Mouse (Mus musculus): ENCODE results near the gene Idh1. TPM values are rescaled to one million over a fixed set of nuclear protein-coding genes. Genes with fewer than 3 reads are reported as not detected.
"Not testable (repeated sequence)": the region's sequence is repeated elsewhere in the genome, so short reads cannot be mapped to it uniquely, and the experiment has no call there.

Gene Idh1
- polyA plus RNA-seq (2012; rRNA removed) = 15.6 and 18.4 TPM in 2 replicates

DNA sequence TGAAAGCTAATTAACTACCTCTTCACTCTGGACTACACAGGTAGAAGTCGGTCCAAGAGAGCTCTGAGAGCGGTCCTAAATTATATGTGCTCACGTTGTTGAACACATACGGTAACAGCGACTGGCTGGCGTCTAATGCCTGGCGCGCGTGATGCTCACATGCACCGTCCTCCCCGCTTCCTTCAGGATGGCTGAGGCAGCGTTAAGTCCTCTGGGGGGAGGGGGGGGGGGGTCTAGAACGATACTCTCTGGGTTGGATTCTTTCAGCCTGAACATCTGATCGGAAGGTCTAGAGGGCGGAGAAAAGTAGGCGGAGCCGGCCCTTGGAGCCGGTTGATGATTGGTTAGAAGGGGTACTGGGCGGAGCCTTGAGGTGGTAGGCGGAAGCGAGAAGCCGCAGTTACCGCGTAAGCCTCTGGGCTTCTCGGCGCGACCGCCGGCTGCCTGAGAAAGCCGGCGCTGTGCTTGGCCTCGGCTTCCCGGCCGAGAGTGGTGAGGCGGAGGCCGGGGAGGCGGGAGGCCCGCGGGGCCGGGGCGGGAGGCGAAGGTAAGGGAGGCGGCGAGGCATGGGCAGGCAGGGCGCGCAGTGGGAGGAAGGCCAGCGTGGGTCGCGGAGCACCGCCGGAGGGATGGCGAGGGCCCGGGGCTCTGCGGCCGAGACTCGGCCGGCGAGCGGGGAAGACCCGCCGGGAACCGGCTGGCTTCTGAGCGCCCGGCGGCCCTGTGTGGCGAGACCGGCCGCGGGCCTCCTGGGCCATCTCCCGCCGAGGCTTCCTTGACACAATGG, at the start of gene Idh1, which contains the start of gene Pikfyve:
Idh1 (minus strand) TSS at position 214 of the 787 bp plus-strand sequence.
Pikfyve (plus strand) TSS at position 397 of the 787 bp plus-strand sequence.
- Histone ChIP-seq H3K4me3 (ENCODE audit: control insufficient read depth, low read depth, low read length) (peak within 1 kb of the TSS; percentile 86), H3K4me1 (ENCODE audit: control insufficient read depth, insufficient read depth, low read length) (peaks cover 6% of the 10 kb centered on the region; the same call in 1 of the 2 replicates), H3K27ac (ENCODE audit: control insufficient read depth, insufficient read depth, low read depth, low read length) (peak within 1 kb of the TSS; percentile 71), H3K36me3 (ENCODE audit: control insufficient read depth, insufficient read depth, low read length) (no peaks in the 10 kb centered on the region), H3K27me3 (ENCODE audit: control insufficient read depth, insufficient read depth, low read length) (no peaks in the 10 kb centered on the region)
- TF ChIP-seq CTCF (IDR thresholded peaks at IDR 0.05; ENCODE audit: control insufficient read depth, insufficient read depth, insufficient replicate concordance, low read depth, low read length) (no peak), POLR2A (IDR thresholded peaks at IDR 0.05; ENCODE audit: control insufficient read depth, low read depth, low read length) (peak; percentile 89)

DNA sequence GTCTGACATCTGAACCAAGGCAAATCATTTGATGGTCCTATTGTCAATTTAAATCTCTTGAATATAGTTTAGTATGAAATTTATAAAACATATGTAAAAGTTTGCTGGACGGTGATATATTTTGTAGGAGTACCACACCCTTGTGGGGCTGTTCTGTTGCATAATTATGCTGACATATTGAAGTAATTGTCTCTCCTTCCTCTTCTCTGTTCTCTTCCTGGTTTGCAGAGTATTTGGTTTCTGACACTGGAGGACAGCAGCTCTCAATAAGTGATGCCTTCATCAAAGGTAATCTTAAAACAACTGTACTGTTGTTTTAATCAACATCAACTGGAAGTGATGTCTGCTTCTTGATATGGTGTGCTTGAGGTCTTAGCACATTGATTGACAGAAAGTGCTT, 44.3 kb upstream of the Idh1 start:
- Histone ChIP-seq H3K36me3 (ENCODE audit: control insufficient read depth, insufficient read depth, low read length) (no peaks in the 10 kb centered on the region; the same call in 1 of the 2 replicates), H3K4me3 (ENCODE audit: control insufficient read depth, low read depth, low read length) (no peak overlapping the region), H3K4me1 (ENCODE audit: control insufficient read depth, insufficient read depth, low read length) (no peaks in the 10 kb centered on the region), H3K27ac (ENCODE audit: control insufficient read depth, insufficient read depth, low read depth, low read length) (no peak overlapping the region), H3K27me3 (ENCODE audit: control insufficient read depth, insufficient read depth, low read length) (no peaks in the 10 kb centered on the region)
- no peak for TF ChIP-seq POLR2A (IDR thresholded peaks at IDR 0.05; ENCODE audit: control insufficient read depth, low read depth, low read length)
- no peak for TF ChIP-seq CTCF (IDR thresholded peaks at IDR 0.05; ENCODE audit: control insufficient read depth, insufficient read depth, insufficient replicate concordance, low read depth, low read length)

DNA sequence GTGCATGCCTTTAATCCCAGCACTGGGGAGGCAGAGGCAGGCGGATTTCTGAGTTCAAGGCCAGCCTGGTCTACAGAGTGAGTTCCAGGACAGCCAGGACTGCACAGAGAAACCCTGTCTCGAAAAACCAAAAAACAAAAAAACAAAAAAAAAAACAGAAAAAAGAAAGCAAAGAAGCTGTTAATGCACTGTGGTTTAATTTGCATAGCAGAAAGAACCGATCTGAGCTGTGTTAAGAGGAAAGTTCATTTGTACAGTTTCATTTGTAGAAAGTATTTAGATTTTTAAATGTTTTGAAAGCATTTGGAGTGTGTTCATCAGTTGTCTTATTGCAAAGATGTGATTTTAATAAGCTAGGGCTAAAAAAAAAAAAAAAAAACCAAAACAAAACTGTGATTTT, 43.5 kb upstream of the Idh1 start:
- H3K4me1 ChIP-seq (ENCODE audit: control insufficient read depth, insufficient read depth, low read length); H3K27me3 ChIP-seq (ENCODE audit: control insufficient read depth, insufficient read depth, low read length); H3K27ac ChIP-seq (ENCODE audit: control insufficient read depth, insufficient read depth, low read depth, low read length); H3K36me3 ChIP-seq (ENCODE audit: control insufficient read depth, insufficient read depth, low read length); H3K4me3 ChIP-seq (ENCODE audit: control insufficient read depth, low read depth, low read length): not testable (repeated sequence)

DNA sequence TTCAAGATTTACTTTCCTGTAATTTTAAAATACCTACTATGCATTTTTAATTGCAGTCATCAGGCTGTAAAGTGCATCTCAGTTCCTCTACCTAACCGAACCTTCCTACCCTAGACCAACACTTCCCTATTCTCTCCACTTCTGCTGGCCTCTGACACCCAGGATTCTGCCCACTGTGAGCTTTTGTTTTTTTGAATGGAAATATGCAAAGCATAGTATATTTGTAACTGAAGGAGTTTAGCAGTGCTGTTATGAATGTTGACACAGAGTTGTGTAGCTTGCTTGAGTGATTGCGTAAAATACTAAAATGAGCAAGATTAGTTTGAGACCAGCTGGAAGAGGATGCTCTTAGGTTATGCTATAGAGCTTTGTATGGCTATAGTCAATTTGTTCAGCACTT, 41.4 kb upstream of the Idh1 start:
- Histone ChIP-seq H3K4me1 (ENCODE audit: control insufficient read depth, insufficient read depth, low read length) (no peaks in the 10 kb centered on the region), H3K27me3 (ENCODE audit: control insufficient read depth, insufficient read depth, low read length) (no peaks in the 10 kb centered on the region), H3K4me3 (ENCODE audit: control insufficient read depth, low read depth, low read length) (no peak overlapping the region), H3K27ac (ENCODE audit: control insufficient read depth, insufficient read depth, low read depth, low read length) (no peak overlapping the region), H3K36me3 (ENCODE audit: control insufficient read depth, insufficient read depth, low read length) (no peaks in the 10 kb centered on the region; the same call in 1 of the 2 replicates)
- no peak for TF ChIP-seq CTCF (IDR thresholded peaks at IDR 0.05; ENCODE audit: control insufficient read depth, insufficient read depth, insufficient replicate concordance, low read depth, low read length)
- TF ChIP-seq POLR2A (IDR thresholded peaks at IDR 0.05; ENCODE audit: control insufficient read depth, low read depth, low read length) = no peak

DNA sequence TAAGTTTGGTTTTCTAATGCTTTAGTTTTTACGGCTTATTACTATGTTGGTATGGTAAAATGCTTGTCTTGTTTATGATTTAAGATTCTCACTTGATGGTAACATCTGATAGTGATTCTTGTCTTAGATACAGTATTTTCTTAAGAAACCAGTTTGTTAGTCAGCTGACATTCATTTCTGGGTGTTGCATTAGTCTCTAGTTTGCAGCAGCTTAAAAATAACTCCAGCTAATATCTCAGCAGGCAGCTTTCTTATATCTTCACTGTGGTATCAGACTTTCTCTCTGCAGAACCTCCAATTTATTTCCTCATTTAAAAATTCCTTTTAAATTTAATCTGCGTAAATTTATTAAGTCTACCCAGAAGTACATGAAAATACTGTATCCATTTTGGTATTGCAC, 37.4 kb upstream of the Idh1 start:
- Histone ChIP-seq H3K4me1 (ENCODE audit: control insufficient read depth, insufficient read depth, low read length) (no peaks in the 10 kb centered on the region), H3K27ac (ENCODE audit: control insufficient read depth, insufficient read depth, low read depth, low read length) (no peak overlapping the region), H3K36me3 (ENCODE audit: control insufficient read depth, insufficient read depth, low read length) (no peaks in the 10 kb centered on the region; the same call in 1 of the 2 replicates), H3K4me3 (ENCODE audit: control insufficient read depth, low read depth, low read length) (no peak overlapping the region), H3K27me3 (ENCODE audit: control insufficient read depth, insufficient read depth, low read length) (no peaks in the 10 kb centered on the region)
- no peak for TF ChIP-seq POLR2A (IDR thresholded peaks at IDR 0.05; ENCODE audit: control insufficient read depth, low read depth, low read length)
- TF ChIP-seq CTCF (IDR thresholded peaks at IDR 0.05; ENCODE audit: control insufficient read depth, insufficient read depth, insufficient replicate concordance, low read depth, low read length) = no peak

DNA sequence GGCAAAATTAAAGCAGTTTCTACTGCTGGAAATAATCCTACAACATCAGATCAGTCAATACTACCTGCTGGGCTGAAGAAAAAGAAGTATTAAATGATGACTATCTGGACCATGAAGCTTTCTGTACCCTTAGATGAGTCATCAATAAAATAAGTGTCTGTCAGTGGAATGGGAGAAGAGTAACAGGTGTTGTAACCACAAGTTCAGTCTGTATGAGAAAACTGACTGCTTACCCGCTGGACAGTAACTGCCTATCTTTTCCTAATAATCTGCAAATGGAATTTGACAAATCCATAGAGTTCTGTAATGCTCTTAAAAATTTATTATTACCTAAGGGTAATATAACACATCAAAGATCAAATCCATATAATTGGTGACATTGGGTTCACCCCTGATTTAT, 31.7 kb upstream of the Idh1 start:
- Histone ChIP-seq H3K27ac (ENCODE audit: control insufficient read depth, insufficient read depth, low read depth, low read length) (no peak overlapping the region), H3K27me3 (ENCODE audit: control insufficient read depth, insufficient read depth, low read length) (no peaks in the 10 kb centered on the region), H3K4me3 (ENCODE audit: control insufficient read depth, low read depth, low read length) (no peak overlapping the region), H3K36me3 (ENCODE audit: control insufficient read depth, insufficient read depth, low read length) (no peaks in the 10 kb centered on the region), H3K4me1 (ENCODE audit: control insufficient read depth, insufficient read depth, low read length) (no peaks in the 10 kb centered on the region)
- TF ChIP-seq POLR2A (IDR thresholded peaks at IDR 0.05; ENCODE audit: control insufficient read depth, low read depth, low read length) (no peak), CTCF (IDR thresholded peaks at IDR 0.05; ENCODE audit: control insufficient read depth, insufficient read depth, insufficient replicate concordance, low read depth, low read length) (no peak)

DNA sequence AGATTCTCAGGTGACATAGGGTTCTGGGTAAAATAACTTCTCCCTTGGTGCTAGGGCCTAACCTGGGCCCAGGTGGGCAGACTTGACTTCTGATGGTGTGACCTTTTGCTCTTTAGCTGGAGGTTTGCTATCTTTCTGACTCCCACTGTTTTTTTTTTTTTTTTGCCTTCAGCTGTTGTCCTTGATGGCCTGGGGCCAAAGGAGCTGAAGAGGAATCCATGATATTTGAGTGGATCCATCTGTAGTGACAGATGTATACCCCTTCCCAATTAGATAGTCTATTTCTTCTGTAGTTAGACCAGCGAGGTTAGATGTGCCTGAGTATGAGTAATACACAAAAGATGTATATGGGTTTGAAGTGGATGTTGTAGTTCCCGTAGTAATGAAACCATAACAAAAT, 31.3 kb upstream of the Idh1 start:
- H3K4me1 ChIP-seq (ENCODE audit: control insufficient read depth, insufficient read depth, low read length) = no peaks in the 10 kb centered on the region
- TF ChIP-seq CTCF (IDR thresholded peaks at IDR 0.05; ENCODE audit: control insufficient read depth, insufficient read depth, insufficient replicate concordance, low read depth, low read length) = no peak
- TF ChIP-seq POLR2A (IDR thresholded peaks at IDR 0.05; ENCODE audit: control insufficient read depth, low read depth, low read length) = no peak
- no peaks in the 10 kb centered on the region for H3K27me3 ChIP-seq (ENCODE audit: control insufficient read depth, insufficient read depth, low read length)
- no peak overlapping the region for H3K4me3 ChIP-seq (ENCODE audit: control insufficient read depth, low read depth, low read length)
- no peak overlapping the region for H3K27ac ChIP-seq (ENCODE audit: control insufficient read depth, insufficient read depth, low read depth, low read length)
- no peaks in the 10 kb centered on the region for H3K36me3 ChIP-seq (ENCODE audit: control insufficient read depth, insufficient read depth, low read length)
